Mouse (Mus musculus) left cerebral cortex, postnatal 4 days (tissue): ENCODE data around the gene Rfc2. TPM values are rescaled to one million over a fixed set of nuclear protein-coding genes. Genes with fewer than 3 reads are reported as not detected.

ENCODE experiments used
- DNase-seq: peaks from one replicate; pipeline ENCODE4 v3.0.0-alpha.2; 2022
- intact Hi-C: fragments of 180-260 bp; cut with DNase I; formaldehyde crosslinking; loops from one replicate; pipeline ENCODE4 v1.15.1; 2025
- total RNA-seq, 2 experiments: library from RNA; stranded (reverse); gene quantifications; 2 replicates each; pipeline ENCODE4 v1.2.3; 2021

Rfc2 gene
- total RNA-seq, 2 experiments from 2014 or later, result 81.7 to 92.8 TPM

- intact Hi-C loops, result no loop called here
- DNase-seq, result no peak
Measured at GRCm38 (mm10) chr5:134560450-134561171, 20.6 kb upstream of the Rfc2 start.

GRCm38 (mm10) chr5:134564272-134564671, 16.9 kb upstream of the Rfc2 start:
- no peak for DNase-seq
- intact Hi-C loops, result no loop called here

GRCm38 (mm10) chr5:134565696-134566095, 15.5 kb upstream of the Rfc2 start:
- no peak for DNase-seq
- intact Hi-C loops, result no loop called here

- no peak for DNase-seq
- intact Hi-C loops, result no loop called here
Measured at GRCm38 (mm10) chr5:134567445-134567844, 13.7 kb upstream of the Rfc2 start.

GRCm38 (mm10) chr5:134568030-134568429, 13.1 kb upstream of the Rfc2 start:
- DNase-seq, result no peak
- intact Hi-C loops, result no loop called here

GRCm38 (mm10) chr5:134568964-134569491, 12.1 kb upstream of the Rfc2 start:
- no peak for DNase-seq
- intact Hi-C loops, result no loop called here

- intact Hi-C loops, result no loop called here
- peak; percentile 40 for DNase-seq
Measured at GRCm38 (mm10) chr5:134571730-134572507, 9.2 kb upstream of the Rfc2 start.

- no peak for DNase-seq
- intact Hi-C loops, result no loop called here
Measured at GRCm38 (mm10) chr5:134572508-134573214, 8.5 kb upstream of the Rfc2 start.

- DNase-seq, result no peak
- intact Hi-C loops, result no loop called here
Measured at GRCm38 (mm10) chr5:134575833-134576232, 5.3 kb upstream of the Rfc2 start.

GRCm38 (mm10) chr5:134576517-134577220, 4.5 kb upstream of the Rfc2 start:
- intact Hi-C loops, result no loop called here
- no peak for DNase-seq

GRCm38 (mm10) chr5:134577534-134577933, 3.6 kb upstream of the Rfc2 start:
- intact Hi-C loops, result no loop called here
- DNase-seq, result no peak

- intact Hi-C loops, result no loop called here
- no peak for DNase-seq
Measured at GRCm38 (mm10) chr5:134579135-134579534, 2.0 kb upstream of the Rfc2 start.

GRCm38 (mm10) chr5:134582221-134582907, 1.2 kb downstream of the Rfc2 start:
- intact Hi-C loops, result loop anchor here (5.0 to 10.0 kb wide), 2 partner anchors 90 to 188 kb away; no protein-coding TSS in a partner anchor
- peak; percentile 97 for DNase-seq

- intact Hi-C loops, result loop anchor here (5.0 to 10.0 kb wide), 2 partner anchors 91 to 188 kb away; no protein-coding TSS in a partner anchor
- DNase-seq, result no peak
Measured at GRCm38 (mm10) chr5:134583006-134583883, 2.1 kb downstream of the Rfc2 start.

- intact Hi-C loops, result loop anchor here (5.0 to 10.0 kb wide), 2 partner anchors 92 to 189 kb away; no protein-coding TSS in a partner anchor
- DNase-seq, result no peak
Measured at GRCm38 (mm10) chr5:134583884-134584213, 2.7 kb downstream of the Rfc2 start.

- DNase-seq, result no peak
- intact Hi-C loops, result loop anchor here (5.0 to 10.0 kb wide), 2 partner anchors 92 to 190 kb away; no protein-coding TSS in a partner anchor
Measured at GRCm38 (mm10) chr5:134584798-134585197, 3.6 kb downstream of the Rfc2 start.

- intact Hi-C loops, result loop anchor here (10.0 kb wide), 1 partner anchor 195 kb away; no protein-coding TSS in a partner anchor
- DNase-seq, result no peak
Measured at GRCm38 (mm10) chr5:134589900-134590299, 8.7 kb downstream of the Rfc2 start.

GRCm38 (mm10) chr5:134592026-134592581, 10.9 kb downstream of the Rfc2 start:
- intact Hi-C loops, result no loop called here
- DNase-seq, result peak; percentile 27
